Mouse (Mus musculus) liver, adult 2 months (tissue): Measurements from ENCODE around the gene Slc23a2. TPM values are rescaled to one million over a fixed set of nuclear protein-coding genes. Genes with fewer than 3 reads are reported as not detected.

Experiments
- DNase-seq: peaks from one replicate; pipeline ENCODE4 v3.0.0-alpha.2; 2011; ENCODE audit warnings: low read depth, low spot score; ENCODE audit errors: extremely low read depth
- H3K27ac ChIP-seq: fragments of 200-500 bp; replicated peaks from 2 replicates; pipeline ENCODE4 v1.5.1; 2012; ENCODE audit warnings: low read depth, mild to moderate bottlenecking, control low read depth, inconsistent platforms, low read length; ENCODE audit not compliant: insufficient read depth
- H3K27me3 ChIP-seq: fragments of 200-500 bp; 2 replicates; pipeline ENCODE4 v1.6.1; 2012; ENCODE audit warnings: mild to moderate bottlenecking, moderate library complexity, low read length, inconsistent platforms; ENCODE audit not compliant: control insufficient read depth, insufficient read depth
- H3K36me3 ChIP-seq: fragments of 200-500 bp; 2 replicates; pipeline ENCODE4 v1.6.1; 2012; ENCODE audit warnings: low read length, inconsistent platforms; ENCODE audit not compliant: control insufficient read depth, insufficient read depth
- H3K4me1 ChIP-seq: fragments of 200-500 bp; 2 replicates; pipeline ENCODE4 v1.6.1; 2011; ENCODE audit warnings: low read length; ENCODE audit not compliant: control insufficient read depth, insufficient read depth
- H3K4me3 ChIP-seq: fragments of 200-500 bp; 2 replicates; pipeline ENCODE4 v1.5.1; 2011; ENCODE audit warnings: low read depth, mild to moderate bottlenecking, control low read depth, low read length, moderate library complexity; ENCODE audit not compliant: insufficient read depth
- H3K79me2 ChIP-seq: fragments of 200-500 bp; 2 replicates; pipeline ENCODE4 v1.6.1; 2012; ENCODE audit warnings: inconsistent platforms, mild to moderate bottlenecking, low read length, moderate library complexity; ENCODE audit not compliant: control insufficient read depth, insufficient read depth
- H3K9ac ChIP-seq: fragments of 200-500 bp; 2 replicates; pipeline ENCODE4 v1.6.1; 2012; ENCODE audit warnings: low read depth, mild to moderate bottlenecking, control low read depth, inconsistent platforms, low read length
- CTCF ChIP-seq: fragments of 200-500 bp; IDR thresholded peaks from 2 replicates; pipeline ENCODE4 v1.5.1; 2011; ENCODE audit warnings: low read depth, low read length, control low read depth
- POLR2A ChIP-seq: fragments of 200-500 bp; IDR thresholded peaks from 2 replicates; pipeline ENCODE4 v1.6.1; 2011; ENCODE audit warnings: low read length, control low read depth; ENCODE audit not compliant: insufficient read depth; ENCODE audit errors: extremely low read depth
- WGBS: fragments of 180-500 bp; shearing (Covaris S2); methylation state at CpG from one replicate; pipeline ENCODE4 v1.1.7; 2018; 5-methylcytosine and 5-hydroxymethylcytosine counted together
- polyA plus RNA-seq: library from polyadenylated mRNA; depleted of rRNA; stranded (reverse); fragments of >200 nt; gene quantifications from 2 replicates; pipeline ENCODE4 v1.2.3, GENCODE M21; 2012
- total RNA-seq: library from RNA; depleted of rRNA; stranded (reverse); fragments of >200 nt; gene quantifications from 2 replicates; pipeline ENCODE4 v1.2.3, GENCODE M21; 2014

The Slc23a2 gene
- total and polyA plus RNA-seq, 2 experiments = 12.7 to 14.8 TPM

DNA sequence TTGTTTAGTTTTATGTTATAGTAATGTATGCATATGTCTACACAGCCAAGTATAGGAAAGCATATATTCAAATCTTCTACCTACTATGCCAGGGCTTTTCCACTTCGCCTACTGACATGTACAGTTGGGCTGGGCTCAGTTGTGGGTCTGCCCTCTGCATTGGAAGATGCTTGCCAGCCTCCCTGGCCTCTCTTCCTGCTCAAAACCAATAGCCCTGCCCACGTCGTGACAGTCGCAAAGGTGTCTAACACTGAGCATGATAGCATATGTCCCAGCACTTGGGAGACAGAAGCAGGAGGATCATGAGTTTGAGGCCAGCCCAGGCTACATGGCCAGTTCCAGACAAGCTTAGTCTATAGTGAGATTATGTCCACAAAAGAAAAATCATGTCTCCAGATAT, 131.8 kb downstream of the Slc23a2 start:
- no peaks in the 10 kb centered on the region for H3K79me2 ChIP-seq
- no peaks in the 10 kb centered on the region for H3K36me3 ChIP-seq
- no peak overlapping the region for H3K4me3 ChIP-seq
- no peak for TF ChIP-seq POLR2A
- TF ChIP-seq CTCF = no peak
- DNase-seq = no peak
- no peaks in the 10 kb centered on the region for H3K4me1 ChIP-seq
- no peaks in the 10 kb centered on the region for H3K27me3 ChIP-seq
- WGBS = 92% methylated on average over 4 of the region's 4 CpGs
- H3K27ac ChIP-seq = no peak overlapping the region
- no peak overlapping the region for H3K9ac ChIP-seq

DNA sequence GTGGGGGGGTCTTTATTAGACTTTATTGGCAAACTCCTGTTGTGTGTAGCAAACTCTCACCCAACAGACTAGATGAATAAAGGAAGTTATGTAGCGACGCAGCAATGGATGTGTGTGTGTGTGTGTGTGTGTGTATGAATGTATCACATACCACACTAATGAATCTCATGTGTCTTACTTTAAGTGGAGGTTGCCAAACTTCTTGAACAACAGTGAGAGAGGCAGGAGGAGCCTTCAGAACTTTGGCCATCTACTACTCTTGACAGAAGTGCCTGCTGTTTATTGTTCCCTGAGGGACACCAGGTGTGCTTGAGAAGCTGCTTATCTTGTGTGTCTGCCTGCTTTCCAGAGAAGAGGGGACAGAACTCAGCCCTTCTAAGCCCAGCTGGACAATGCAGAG, 134.1 kb downstream of the Slc23a2 start:
- TF ChIP-seq POLR2A (no peak), CTCF (no peak)
- Histone ChIP-seq H3K36me3 (no peaks in the 10 kb centered on the region), H3K79me2 (no peaks in the 10 kb centered on the region), H3K9ac (no peak overlapping the region), H3K27me3 (no peaks in the 10 kb centered on the region), H3K4me1 (no peaks in the 10 kb centered on the region), H3K27ac (no peak overlapping the region), H3K4me3 (no peak overlapping the region)
- WGBS = 91% methylated on average over 2 of the region's 2 CpGs
- DNase-seq = no peak

DNA sequence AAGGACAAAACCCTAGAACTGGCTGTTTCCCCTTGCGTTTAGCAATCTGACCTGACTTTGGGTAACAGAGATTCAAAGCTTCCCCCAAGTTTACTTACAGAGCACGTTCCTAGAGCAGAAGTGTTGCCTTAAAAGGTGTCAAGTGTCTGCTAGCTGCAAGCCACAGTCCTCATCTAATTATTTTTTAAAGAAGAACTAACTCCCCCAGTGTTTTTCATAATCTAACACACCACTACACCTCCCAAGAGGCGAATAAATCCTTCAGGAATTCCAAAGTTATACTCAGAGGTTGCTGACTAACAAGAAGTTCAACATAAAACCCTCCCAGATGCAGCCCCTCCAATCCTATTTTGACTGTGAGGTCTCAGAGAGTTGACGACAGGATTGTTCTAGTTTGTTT, 136.7 kb downstream of the Slc23a2 start:
- no peak overlapping the region for H3K9ac ChIP-seq
- no peak overlapping the region for H3K27ac ChIP-seq
- peak; percentile 13 for DNase-seq
- H3K4me1 ChIP-seq = no peaks in the 10 kb centered on the region
- H3K27me3 ChIP-seq = no peaks in the 10 kb centered on the region
- TF ChIP-seq POLR2A (no peak), CTCF (no peak)
- H3K4me3 ChIP-seq = no peak overlapping the region
- no peaks in the 10 kb centered on the region for H3K36me3 ChIP-seq
- 63% methylated on average over 4 of the region's 4 CpGs for WGBS
- no peaks in the 10 kb centered on the region for H3K79me2 ChIP-seq

DNA sequence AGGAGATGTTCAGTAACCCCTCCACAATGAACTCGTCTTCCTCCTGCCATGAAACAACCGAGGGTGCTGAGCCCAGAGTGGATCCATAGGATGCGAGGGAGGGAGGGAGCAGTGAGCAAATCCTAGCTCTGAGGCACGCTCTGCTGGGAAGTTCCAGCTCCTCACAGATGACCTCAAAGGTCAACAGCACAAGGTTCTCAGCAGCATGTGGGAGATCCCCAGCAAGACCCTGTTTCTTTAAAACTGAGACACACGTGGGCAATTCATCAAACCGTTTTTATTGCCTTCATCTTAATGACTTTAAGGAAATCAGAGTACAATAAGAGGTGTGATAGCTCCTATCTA, 137.5 kb downstream of the Slc23a2 start:
- DNase-seq = no peak
- WGBS = 67% methylated on average over 6 of the region's 6 CpGs

DNA sequence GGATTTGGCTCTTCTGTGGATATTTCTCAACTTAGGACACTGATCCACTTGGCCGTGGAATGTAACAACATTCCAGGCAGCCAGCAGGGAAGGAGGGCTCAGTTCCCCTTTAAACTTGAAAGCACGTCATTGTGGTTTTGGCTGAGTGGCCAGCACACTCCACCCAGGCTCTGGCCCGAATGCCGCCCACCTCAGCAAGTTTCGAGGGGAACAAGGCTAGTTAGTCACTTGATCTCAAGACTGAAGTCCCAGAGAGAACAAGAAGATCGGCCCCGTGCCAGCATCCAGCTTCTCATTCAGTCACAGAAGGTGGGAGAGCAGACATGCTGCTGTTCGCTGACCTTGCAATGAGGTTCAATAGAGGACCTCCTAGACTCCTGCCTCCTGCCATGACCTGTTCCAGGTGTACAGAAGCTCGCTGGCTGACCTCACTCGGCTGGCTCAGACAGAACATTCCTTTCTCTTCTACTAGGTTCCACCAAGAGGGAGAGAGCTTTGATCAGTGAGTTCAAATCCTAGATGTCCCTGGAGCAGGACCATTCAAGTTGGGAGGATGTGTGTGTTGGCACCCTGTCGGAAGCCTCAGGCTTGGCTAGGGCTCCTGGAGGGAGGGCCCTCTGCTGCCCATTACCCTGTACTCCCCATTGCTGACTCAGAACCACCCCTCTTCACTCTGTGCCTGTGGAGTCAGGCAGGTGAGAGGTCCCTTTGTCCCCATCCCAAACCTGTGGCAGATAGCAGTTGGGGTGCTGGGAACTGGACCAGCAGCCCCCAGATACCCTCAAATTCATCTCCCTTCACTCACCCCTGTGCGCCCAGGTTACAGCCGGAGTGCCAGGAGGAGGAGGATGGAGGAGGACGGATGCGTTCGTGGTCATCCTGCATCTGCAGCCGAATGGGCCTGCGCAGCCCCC, 138.1 kb downstream of the Slc23a2 start:
- 83% methylated on average over 18 of the region's 18 CpGs for WGBS
- no peaks in the 10 kb centered on the region for H3K36me3 ChIP-seq
- H3K4me3 ChIP-seq = no peak overlapping the region
- no peak overlapping the region for H3K27ac ChIP-seq
- TF ChIP-seq POLR2A = no peak
- no peak for TF ChIP-seq CTCF
- no peaks in the 10 kb centered on the region for H3K27me3 ChIP-seq
- no peaks in the 10 kb centered on the region for H3K79me2 ChIP-seq
- DNase-seq = peak; percentile 60
- no peaks in the 10 kb centered on the region for H3K4me1 ChIP-seq
- H3K9ac ChIP-seq = no peak overlapping the region

More for the DNA sequence above, 137.5 kb downstream of the Slc23a2 start:
- Histone ChIP-seq H3K9ac (no peak overlapping the region), H3K27me3 (no peaks in the 10 kb centered on the region), H3K27ac (no peak overlapping the region), H3K4me3 (no peak overlapping the region), H3K4me1 (no peaks in the 10 kb centered on the region), H3K79me2 (no peaks in the 10 kb centered on the region), H3K36me3 (no peaks in the 10 kb centered on the region)
- TF ChIP-seq CTCF (no peak), POLR2A (no peak)

DNA sequence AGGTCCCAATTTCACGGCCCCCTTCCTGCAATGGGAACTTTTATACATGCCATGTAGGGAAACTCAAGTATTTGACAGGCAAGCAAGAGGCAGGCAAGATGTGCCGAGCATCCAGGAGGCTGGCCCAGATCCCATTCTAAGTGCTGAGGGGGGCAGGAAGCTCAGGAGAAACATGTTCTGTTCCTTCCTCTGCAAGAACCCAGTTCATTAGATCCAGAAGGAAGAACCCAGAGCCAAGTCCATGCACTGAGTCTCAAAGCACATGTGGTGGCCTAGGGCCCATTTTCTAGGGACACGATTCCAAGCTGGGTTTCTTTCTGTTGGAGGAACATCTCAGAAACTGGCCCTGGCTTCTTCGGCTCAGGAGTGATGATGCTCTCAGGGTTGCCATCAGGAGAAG, 139.5 kb downstream of the Slc23a2 start:
- no peak for TF ChIP-seq POLR2A
- no peak for TF ChIP-seq CTCF
- WGBS = 88% methylated on average over 4 of the region's 4 CpGs

More for the DNA sequence above, 139.5 kb downstream of the Slc23a2 start:
- no peaks in the 10 kb centered on the region for H3K79me2 ChIP-seq
- DNase-seq = no peak
- H3K27ac ChIP-seq = no peak overlapping the region
- no peaks in the 10 kb centered on the region for H3K4me1 ChIP-seq
- no peaks in the 10 kb centered on the region for H3K27me3 ChIP-seq
- H3K4me3 ChIP-seq = no peak overlapping the region
- H3K36me3 ChIP-seq = no peaks in the 10 kb centered on the region
- no peak overlapping the region for H3K9ac ChIP-seq
